Comparison of ENCODE assay signal across 23 mouse cellular contexts in genomic region chr15:103486658-103487057, GRCm38 (mm10). TPM values are rescaled to one million over a fixed set of nuclear protein-coding genes. Genes with fewer than 3 reads are reported as not detected.
"Had no signal": no experiment of that assay in that cellular context is flagged by ENCODE, and none has a peak within 500 bp of the region (broad histone marks: within the 10 kb centered on the region; RNA-seq: fewer than 3 reads in every experiment).

No protein-coding gene starts in this region.

- H3K4me1 ChIP-seq: megakaryocyte, embryonic 14.5 days; neural tube, embryonic 12.5 days had no signal

- DNase-seq: lung, adult 18-20 months; lung, embryonic 14.5 days; lung, postnatal 10 days; lung, postnatal 4 days; thymus, adult 2 months; thymus, postnatal 25 days; thymus, postnatal 4 days had no signal

- ATAC-seq: midbrain, embryonic 13.5 days; midbrain, embryonic 15.5 days had no signal

- H3K27ac ChIP-seq: liver, embryonic 14.5 days; midbrain, embryonic 13.5 days; midbrain, embryonic 15.5 days; neural tube, embryonic 12.5 days; stomach, postnatal 0 days had no signal

- H3K36me3 ChIP-seq: midbrain, embryonic 13.5 days; midbrain, embryonic 15.5 days; neural tube, embryonic 12.5 days; stomach, embryonic 15.5 days had no signal

- H3K4me3 ChIP-seq: megakaryocyte, embryonic 14.5 days; midbrain, embryonic 13.5 days; midbrain, embryonic 15.5 days; neural tube, embryonic 12.5 days; stomach, embryonic 15.5 days had no signal

RNA-seq across cellular contexts. Expression of gene Gtsf2, which starts 38.4 kb away (rescaled TPM):
- total RNA-seq: neutrophil, adult 5-6 weeks had no signal
- polyA plus RNA-seq: liver, embryonic 14.5 days; liver, embryonic 16.5 days; lung, embryonic 14.5 days; lung, embryonic 16.5 days; midbrain, embryonic 11.5 days; midbrain, embryonic 13.5 days; midbrain, embryonic 15.5 days; midbrain, postnatal 0 days; neural tube, embryonic 12.5 days; neural tube, embryonic 14.5 days; spleen, adult 2 months; stomach, embryonic 15.5 days; stomach, postnatal 0 days; thymus, adult 2 months; urinary bladder, adult 2 months had no signal

RNA-seq across cellular contexts. Expression of gene Ppp1r1a, which starts 51.1 kb away (rescaled TPM):
- total RNA-seq: monocyte, adult 5-6 weeks; neutrophil, adult 5-6 weeks had no signal

RNA-seq across cellular contexts. Expression of gene Gtsf1, which starts 56.4 kb away (rescaled TPM):
- total RNA-seq: midbrain, postnatal 0 days; monocyte, adult 5-6 weeks; neutrophil, adult 5-6 weeks had no signal
- polyA plus RNA-seq: liver, embryonic 14.5 days; liver, embryonic 16.5 days; lung, embryonic 14.5 days; lung, embryonic 16.5 days; midbrain, embryonic 11.5 days; midbrain, embryonic 13.5 days; midbrain, embryonic 15.5 days; midbrain, postnatal 0 days; neural tube, embryonic 12.5 days; neural tube, embryonic 14.5 days; spleen, adult 2 months; stomach, embryonic 15.5 days; stomach, postnatal 0 days; thymus, adult 2 months had no signal
